Mouse (Mus musculus): Measurements from ENCODE around the gene Csnk1d. TPM values are rescaled to one million over a fixed set of nuclear protein-coding genes. Genes with fewer than 3 reads are reported as not detected.

The Csnk1d gene
- polyA plus RNA-seq, 1 experiment = 79.2 TPM

DNA sequence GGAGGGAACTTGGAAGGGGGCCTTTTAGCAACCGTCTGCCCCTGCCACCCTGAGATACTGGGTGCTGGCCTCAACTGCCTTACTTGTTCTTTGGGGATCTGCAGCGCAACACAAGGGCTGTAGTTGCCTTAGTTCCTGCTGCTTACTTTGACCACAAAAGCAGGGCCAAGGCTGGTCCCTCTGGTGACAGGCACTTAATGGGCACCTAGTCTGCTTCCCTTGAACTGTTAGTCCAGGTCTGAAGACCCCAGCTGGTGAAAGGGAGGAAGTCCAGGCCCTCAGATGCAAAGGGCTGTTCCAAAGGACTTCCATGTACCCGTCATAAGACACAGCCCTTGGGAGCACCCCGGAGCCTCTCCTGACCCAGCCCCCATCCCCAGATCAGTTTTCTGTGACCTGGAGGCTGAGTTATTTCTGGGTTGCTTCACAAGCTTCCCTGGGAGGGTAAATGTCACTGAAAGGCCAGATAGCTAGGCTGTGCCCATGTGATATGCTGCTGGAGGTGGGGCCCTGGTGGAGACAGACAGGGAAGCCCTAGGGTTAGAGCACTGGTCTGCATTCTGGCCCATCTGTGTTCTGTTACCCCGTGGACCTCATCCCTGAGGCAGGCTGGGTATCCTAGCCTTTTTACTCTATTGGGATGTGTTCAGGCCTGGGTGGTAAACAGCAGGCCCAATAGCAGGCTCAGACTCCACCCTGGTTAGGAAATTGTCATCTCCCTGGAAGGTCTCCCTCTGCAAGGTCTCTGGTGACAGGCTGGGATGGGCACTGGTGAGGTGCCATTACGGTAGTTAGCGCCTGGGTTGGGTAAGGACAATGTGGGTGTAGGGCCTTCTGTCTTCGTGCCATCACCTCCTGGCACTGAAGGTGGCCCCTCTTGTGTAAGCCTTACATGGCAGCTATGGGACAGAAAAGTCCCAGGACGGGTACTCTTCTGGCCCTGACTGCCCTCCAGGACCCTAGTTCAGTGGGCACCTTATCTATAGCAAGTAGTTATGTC is 39.1 kb downstream of the Csnk1d start:
- no peaks in the 10 kb centered on the region for H3K79me2 ChIP-seq (ENCODE audit: control insufficient read depth, insufficient read depth)
- no peaks in the 10 kb centered on the region for H3K27me3 ChIP-seq (ENCODE audit: control insufficient read depth, insufficient read depth, insufficient read length)
- no peak overlapping the region for H3ac ChIP-seq (ENCODE audit: control insufficient read depth, insufficient read length, low read depth)
- no peaks in the 10 kb centered on the region for H3K79me3 ChIP-seq (ENCODE audit: low read depth)
- no peaks in the 10 kb centered on the region for H3K36me3 ChIP-seq (ENCODE audit: control insufficient read depth, insufficient read depth)
- no peak for TF ChIP-seq USF1 (IDR thresholded peaks at IDR 0.05; ENCODE audit: low read depth)
- no peak overlapping the region for H3K4me3 ChIP-seq (ENCODE audit: insufficient read depth, poor library complexity, severe bottlenecking)

GRCm38 (mm10) chr11:120951237-120951636 is 39.9 kb downstream of the Csnk1d start:
- Histone ChIP-seq H3K36me3 (ENCODE audit: control insufficient read depth, insufficient read depth) (no peaks in the 10 kb centered on the region), H3K27me3 (ENCODE audit: control insufficient read depth, insufficient read depth, insufficient read length) (no peaks in the 10 kb centered on the region), H3K79me2 (ENCODE audit: control insufficient read depth, insufficient read depth) (no peaks in the 10 kb centered on the region), H3K4me3 (ENCODE audit: insufficient read depth, poor library complexity, severe bottlenecking) (no peak overlapping the region), H3ac (ENCODE audit: control insufficient read depth, insufficient read length, low read depth) (no peak overlapping the region), H3K79me3 (ENCODE audit: low read depth) (no peaks in the 10 kb centered on the region)
- TF ChIP-seq MYOD1 (IDR thresholded peaks at IDR 0.05; ENCODE audit: control insufficient read depth, insufficient read length, low read depth) (no peak), USF1 (IDR thresholded peaks at IDR 0.05; ENCODE audit: low read depth) (no peak), CTCF (IDR thresholded peaks at IDR 0.05; ENCODE audit: control insufficient read depth, insufficient read depth, insufficient read length) (no peak), CEBPB (IDR thresholded peaks at IDR 0.05; ENCODE audit: low read depth) (no peak), MYOG (IDR thresholded peaks at IDR 0.05; ENCODE audit: control insufficient read depth, extremely low read depth, insufficient read length) (no peak), MAX (IDR thresholded peaks at IDR 0.05) (no peak), FOSL1 (IDR thresholded peaks at IDR 0.05; ENCODE audit: insufficient read depth, low read length, poor library complexity, severe bottlenecking) (no peak)

GRCm38 (mm10) chr11:120950281-120951202 is 40.6 kb downstream of the Csnk1d start:
- Histone ChIP-seq H3K4me3 (ENCODE audit: insufficient read depth, poor library complexity, severe bottlenecking) (no peak overlapping the region), H3ac (ENCODE audit: control insufficient read depth, insufficient read length, low read depth) (no peak overlapping the region), H3K27me3 (ENCODE audit: control insufficient read depth, insufficient read depth, insufficient read length) (no peaks in the 10 kb centered on the region), H3K79me3 (ENCODE audit: low read depth) (no peaks in the 10 kb centered on the region), H3K79me2 (ENCODE audit: control insufficient read depth, insufficient read depth) (no peaks in the 10 kb centered on the region), H3K36me3 (ENCODE audit: control insufficient read depth, insufficient read depth) (no peaks in the 10 kb centered on the region)
- TF ChIP-seq MAX (IDR thresholded peaks at IDR 0.05) = no peak
- no peak for TF ChIP-seq MYOG (IDR thresholded peaks at IDR 0.05; ENCODE audit: control insufficient read depth, extremely low read depth, insufficient read length)

DNA sequence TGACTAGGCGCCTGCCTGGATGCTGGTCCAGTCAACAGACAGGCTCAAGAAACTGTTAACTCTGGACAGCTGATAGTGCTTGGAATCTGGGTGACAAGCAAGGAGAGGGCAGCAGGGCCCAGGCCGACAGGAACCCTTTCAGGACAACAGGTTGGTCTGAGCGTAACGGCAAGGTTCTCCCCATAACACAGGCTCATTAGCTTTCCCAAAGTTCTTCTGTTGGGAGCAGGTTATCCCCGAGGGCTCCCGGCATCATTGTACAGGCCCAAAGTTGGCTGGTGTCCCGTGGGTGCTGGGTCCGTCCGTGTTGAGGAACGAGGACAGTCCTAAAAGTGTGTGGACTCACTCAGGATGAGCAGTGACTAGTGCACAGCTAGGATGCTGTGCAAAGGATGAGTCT is 41.3 kb downstream of the Csnk1d start:
- Histone ChIP-seq H3K79me3 (ENCODE audit: low read depth) (no peaks in the 10 kb centered on the region), H3K79me2 (ENCODE audit: control insufficient read depth, insufficient read depth) (no peaks in the 10 kb centered on the region), H3K4me3 (ENCODE audit: insufficient read depth, poor library complexity, severe bottlenecking) (no peak overlapping the region), H3K27me3 (ENCODE audit: control insufficient read depth, insufficient read depth, insufficient read length) (peaks cover 5% of the 10 kb centered on the region), H3ac (ENCODE audit: control insufficient read depth, insufficient read length, low read depth) (no peak overlapping the region), H3K36me3 (ENCODE audit: control insufficient read depth, insufficient read depth) (no peaks in the 10 kb centered on the region)
- no peak for TF ChIP-seq MAX (IDR thresholded peaks at IDR 0.05)
- no peak for TF ChIP-seq USF1 (IDR thresholded peaks at IDR 0.05; ENCODE audit: low read depth)
- TF ChIP-seq CEBPB (IDR thresholded peaks at IDR 0.05; ENCODE audit: low read depth) = no peak

- Histone ChIP-seq H3K36me3 (ENCODE audit: control insufficient read depth, insufficient read depth) (no peaks in the 10 kb centered on the region), H3K4me3 (ENCODE audit: insufficient read depth, poor library complexity, severe bottlenecking) (no peak overlapping the region), H3ac (ENCODE audit: control insufficient read depth, insufficient read length, low read depth) (no peak overlapping the region), H3K27me3 (ENCODE audit: control insufficient read depth, insufficient read depth, insufficient read length) (peaks cover 5% of the 10 kb centered on the region), H3K79me3 (ENCODE audit: low read depth) (no peaks in the 10 kb centered on the region), H3K79me2 (ENCODE audit: control insufficient read depth, insufficient read depth) (no peaks in the 10 kb centered on the region)
- TF ChIP-seq FOSL1 (IDR thresholded peaks at IDR 0.05; ENCODE audit: insufficient read depth, low read length, poor library complexity, severe bottlenecking) (no peak), USF1 (IDR thresholded peaks at IDR 0.05; ENCODE audit: low read depth) (no peak), CEBPB (IDR thresholded peaks at IDR 0.05; ENCODE audit: low read depth) (no peak), MYOG (IDR thresholded peaks at IDR 0.05; ENCODE audit: control insufficient read depth, extremely low read depth, insufficient read length) (no peak), MYOD1 (IDR thresholded peaks at IDR 0.05; ENCODE audit: control insufficient read depth, insufficient read length, low read depth) (no peak), CTCF (IDR thresholded peaks at IDR 0.05; ENCODE audit: control insufficient read depth, insufficient read depth, insufficient read length) (no peak), MAX (IDR thresholded peaks at IDR 0.05) (no peak)
Observed at GRCm38 (mm10) chr11:120948861-120949851, 42.0 kb downstream of the Csnk1d start.

All from C2C12 (cell line).